Mouse (Mus musculus) heart, embryonic 12.5 days (tissue): ENCODE measurements around the gene Fap. TPM values are rescaled to one million over a fixed set of nuclear protein-coding genes. Genes with fewer than 3 reads are reported as not detected.

Experiments used
- ATAC-seq: fragments of 200-750 bp; cut with Nextera tagmentation; 2 replicates; pipeline ENCODE4 v1.8.0; 2017; ENCODE audit warnings: moderate TSS enrichment, moderate library complexity; ENCODE audit not compliant: insufficient number of reproducible peaks, low FRiP score
- H3K27ac ChIP-seq: fragments of 300-500 bp; sonication (generic); 2 replicates; pipeline ENCODE4 v1.5.1; 2016; ENCODE audit warnings: mild to moderate bottlenecking, moderate library complexity; ENCODE audit not compliant: poor library complexity, severe bottlenecking
- H3K27me3 ChIP-seq: fragments of 300-500 bp; sonication (generic); replicated peaks from 2 replicates; pipeline ENCODE4 v1.6.1; 2016; ENCODE audit warnings: mild to moderate bottlenecking, moderate library complexity
- H3K36me3 ChIP-seq: fragments of 300-500 bp; sonication (generic); 2 replicates; pipeline ENCODE4 v1.6.1; 2016; ENCODE audit warnings: mild to moderate bottlenecking, moderate library complexity
- H3K4me1 ChIP-seq: fragments of 300-500 bp; sonication (generic); replicated peaks from 2 replicates; pipeline ENCODE4 v1.6.1; 2016; ENCODE audit warnings: mild to moderate bottlenecking
- H3K4me2 ChIP-seq: fragments of 300-500 bp; sonication (generic); 2 replicates; pipeline ENCODE4 v1.6.1; 2016; ENCODE audit warnings: mild to moderate bottlenecking, moderate library complexity
- H3K4me3 ChIP-seq: fragments of 300-500 bp; sonication (generic); 2 replicates; pipeline ENCODE4 v1.5.1; 2016; ENCODE audit warnings: mild to moderate bottlenecking
- H3K9ac ChIP-seq: fragments of 300-500 bp; sonication (generic); 2 replicates; pipeline ENCODE4 v1.6.1; 2016; ENCODE audit warnings: mild to moderate bottlenecking, moderate library complexity
- H3K9me3 ChIP-seq: fragments of 300-500 bp; sonication (generic); replicated peaks from 2 replicates; pipeline ENCODE4 v1.6.1; 2016; ENCODE audit warnings: mild to moderate bottlenecking, moderate library complexity
- WGBS: fragments of 180-500 bp; shearing (Covaris S2); methylation state at CpG from one replicate; pipeline ENCODE4 v1.1.7; 2016; 5-methylcytosine and 5-hydroxymethylcytosine counted together
- polyA plus RNA-seq: library from polyadenylated mRNA; unstranded; fragments of >200 nt; fragmentation: Nextera tagmentation; extraction: Ambion mirVana; gene quantifications from 2 replicates; pipeline ENCODE4 v1.2.1, GENCODE M21; 2016

Gene Fap
- polyA plus RNA-seq, 1 experiment from 2014 or later = 0.34 TPM

DNA sequence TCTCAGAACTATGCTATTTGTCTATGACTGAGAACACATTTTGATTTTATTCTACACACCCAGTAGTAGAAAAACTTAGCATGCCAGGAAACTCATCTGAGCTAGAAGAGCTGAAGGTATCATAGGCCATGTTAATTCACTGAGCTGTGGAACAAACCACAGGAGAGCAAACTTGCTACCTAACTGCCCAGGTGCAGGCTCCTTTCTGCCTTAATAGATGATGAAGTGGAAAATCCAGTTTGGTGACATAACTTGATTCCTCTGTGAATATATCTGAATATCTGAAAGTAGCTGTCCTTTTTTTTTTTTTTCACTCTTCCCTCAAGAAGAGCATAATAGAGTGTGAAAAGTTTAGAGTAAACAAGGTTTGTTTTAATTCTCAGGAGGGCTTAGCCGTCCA lies 42.8 kb downstream of the Fap start:
- ATAC-seq = no peak
- no peaks in the 10 kb centered on the region for H3K36me3 ChIP-seq
- no peak overlapping the region for H3K27ac ChIP-seq
- no peaks in the 10 kb centered on the region for H3K27me3 ChIP-seq
- H3K4me3 ChIP-seq = no peak overlapping the region
- no peak overlapping the region for H3K4me2 ChIP-seq
- H3K4me1 ChIP-seq = no peaks in the 10 kb centered on the region
- H3K9me3 ChIP-seq = no peaks in the 10 kb centered on the region
- no peak overlapping the region for H3K9ac ChIP-seq
- 64% methylated on average over 1 of the region's 1 CpGs for WGBS

DNA sequence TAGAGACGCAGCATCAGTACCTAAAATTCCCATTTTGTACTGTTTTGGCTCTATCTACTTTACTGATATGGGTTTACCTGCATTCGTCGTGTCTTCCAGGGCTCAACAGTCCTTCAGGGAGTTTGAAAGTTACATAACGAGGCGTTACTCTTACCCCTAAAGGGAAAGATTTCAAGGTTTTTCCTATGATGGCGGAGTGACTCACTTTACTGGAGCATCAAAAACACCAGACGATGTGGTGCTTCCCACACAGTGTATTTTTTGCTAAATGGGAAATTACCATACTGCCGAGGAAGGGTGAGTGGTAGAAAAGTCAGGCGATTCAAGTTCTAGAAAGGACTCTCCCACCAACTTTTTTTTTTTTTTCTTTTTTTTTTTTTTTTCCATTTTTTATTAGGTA lies 47.5 kb downstream of the Fap start:
- 88% methylated on average over 9 of the region's 9 CpGs for WGBS
- ATAC-seq = no peak
- no peaks in the 10 kb centered on the region for H3K27me3 ChIP-seq
- no peaks in the 10 kb centered on the region for H3K9me3 ChIP-seq
- no peak overlapping the region for H3K4me2 ChIP-seq
- no peak overlapping the region for H3K27ac ChIP-seq
- H3K4me1 ChIP-seq = no peaks in the 10 kb centered on the region
- no peaks in the 10 kb centered on the region for H3K36me3 ChIP-seq
- H3K4me3 ChIP-seq = no peak overlapping the region
- H3K9ac ChIP-seq = no peak overlapping the region

DNA sequence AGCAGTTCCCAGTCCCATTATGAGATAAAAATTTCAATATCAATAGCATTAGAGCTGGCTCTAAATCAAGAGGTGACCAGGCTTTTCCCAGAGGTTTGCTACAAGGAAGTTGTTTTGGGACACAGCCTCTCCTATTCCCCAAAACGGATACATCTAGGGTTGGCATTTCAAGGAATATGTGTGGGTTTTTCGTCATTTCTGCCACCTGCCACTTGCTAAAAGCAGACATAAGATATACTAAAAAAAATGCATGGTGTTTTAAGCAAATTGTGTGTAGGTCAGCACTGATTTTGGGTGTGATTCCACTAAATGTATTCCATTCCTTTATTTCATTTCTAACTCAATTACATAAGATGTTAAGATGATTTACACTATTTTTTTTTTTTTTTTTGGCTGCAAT lies 56.1 kb downstream of the Fap start:
- no peaks in the 10 kb centered on the region for H3K27me3 ChIP-seq
- H3K9me3 ChIP-seq = no peaks in the 10 kb centered on the region
- no peak overlapping the region for H3K4me3 ChIP-seq
- H3K36me3 ChIP-seq = no peaks in the 10 kb centered on the region
- no peak overlapping the region for H3K27ac ChIP-seq
- H3K4me1 ChIP-seq = no peaks in the 10 kb centered on the region
- no peak for ATAC-seq
- no peak overlapping the region for H3K9ac ChIP-seq
- 68% methylated on average over 2 of the region's 2 CpGs for WGBS
- no peak overlapping the region for H3K4me2 ChIP-seq

DNA sequence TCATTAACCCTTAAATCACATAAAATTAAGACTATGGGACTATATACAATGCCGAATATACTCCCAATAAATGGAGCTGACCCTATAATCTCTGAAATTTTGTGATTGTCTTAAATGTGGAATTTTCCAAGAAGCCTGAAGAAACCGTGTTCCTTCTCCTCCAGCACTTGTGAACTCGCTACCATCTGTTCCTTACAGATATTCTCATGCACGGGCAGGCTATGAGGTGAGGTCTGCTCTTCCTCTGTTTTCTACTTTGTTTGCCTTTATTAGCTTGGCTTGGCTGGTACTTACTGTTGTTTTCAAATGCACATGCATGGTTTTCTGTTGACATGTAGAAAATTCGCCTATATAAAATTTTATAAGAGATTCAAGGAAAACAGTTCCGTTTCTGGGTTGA lies 59.4 kb downstream of the Fap start:
- Histone ChIP-seq H3K9me3 (no peaks in the 10 kb centered on the region), H3K9ac (no peak overlapping the region), H3K4me2 (no peak overlapping the region), H3K4me1 (no peaks in the 10 kb centered on the region), H3K27me3 (no peaks in the 10 kb centered on the region), H3K36me3 (no peaks in the 10 kb centered on the region), H3K27ac (no peak overlapping the region), H3K4me3 (no peak overlapping the region)
- no peak for ATAC-seq
- WGBS = 76% methylated on average over 6 of the region's 6 CpGs

DNA sequence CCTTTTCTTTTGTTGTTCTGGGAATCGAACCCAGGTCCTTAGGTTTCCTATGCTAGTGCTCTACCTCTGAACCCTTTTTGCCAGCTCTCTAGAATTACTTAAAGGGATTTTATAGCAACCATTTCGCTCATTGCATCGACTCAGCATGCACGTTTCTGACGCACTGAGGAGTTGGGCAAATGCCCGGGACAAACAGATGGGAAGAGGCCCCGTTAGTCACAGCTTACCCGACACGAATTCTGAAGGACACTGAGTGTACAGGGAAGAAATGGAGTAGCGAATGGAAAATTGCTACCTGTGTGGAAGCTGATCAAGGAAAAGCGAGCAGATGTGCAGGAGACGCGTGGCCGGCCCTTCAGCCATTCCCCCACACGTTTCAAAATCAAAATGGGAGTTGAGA lies 60.4 kb downstream of the Fap start:
- H3K27me3 ChIP-seq = no peaks in the 10 kb centered on the region
- H3K4me1 ChIP-seq = no peaks in the 10 kb centered on the region
- H3K36me3 ChIP-seq = no peaks in the 10 kb centered on the region
- H3K4me3 ChIP-seq = no peak overlapping the region
- H3K27ac ChIP-seq = no peak overlapping the region
- no peak overlapping the region for H3K9ac ChIP-seq
- ATAC-seq = no peak
- H3K9me3 ChIP-seq = no peaks in the 10 kb centered on the region
- WGBS = 87% methylated on average over 15 of the region's 15 CpGs
- H3K4me2 ChIP-seq = no peak overlapping the region

DNA sequence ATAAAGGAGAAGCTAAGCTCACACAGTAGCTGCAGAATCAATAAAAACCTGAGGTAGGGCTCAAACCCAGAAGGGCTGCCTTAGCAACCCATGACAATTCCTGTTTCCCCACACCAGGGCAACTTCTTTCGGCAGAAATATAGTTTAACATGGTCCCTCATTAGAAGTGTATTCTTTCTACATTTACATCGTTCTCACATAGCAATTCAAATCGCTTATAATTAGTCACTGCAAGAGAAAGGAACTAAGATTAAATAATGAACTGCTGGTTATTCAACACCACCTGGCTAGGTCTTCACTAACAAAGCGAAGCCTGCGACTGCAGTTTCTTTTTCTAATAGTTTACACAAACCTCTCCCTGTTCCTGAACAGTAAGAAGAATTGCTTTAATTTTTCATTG lies 66.7 kb downstream of the Fap start:
- WGBS = 91% methylated on average over 5 of the region's 5 CpGs
- Histone ChIP-seq H3K4me2 (no peak overlapping the region), H3K27ac (no peak overlapping the region), H3K9me3 (no peaks in the 10 kb centered on the region), H3K4me3 (no peak overlapping the region), H3K4me1 (no peaks in the 10 kb centered on the region), H3K27me3 (no peaks in the 10 kb centered on the region), H3K36me3 (no peaks in the 10 kb centered on the region), H3K9ac (no peak overlapping the region)
- no peak for ATAC-seq

DNA sequence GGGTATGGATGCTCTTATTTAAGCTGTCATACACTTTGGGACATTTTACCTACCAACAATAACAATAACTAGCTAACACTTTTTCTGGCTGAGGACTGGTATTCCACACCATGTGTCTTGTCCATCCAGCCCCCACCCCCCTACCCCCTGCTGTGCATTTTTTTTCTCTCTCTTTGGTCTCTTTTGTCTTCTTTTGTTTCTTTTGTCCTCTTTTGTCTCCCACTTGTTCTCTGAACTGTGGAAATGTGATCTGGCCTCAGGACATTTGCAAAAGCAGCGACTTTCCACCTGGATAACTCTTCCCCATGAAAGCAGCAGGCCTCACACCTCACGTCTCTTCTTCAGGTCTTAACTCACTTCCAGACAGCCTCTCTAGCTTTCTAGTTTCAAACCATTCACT lies 67.4 kb downstream of the Fap start:
- Histone ChIP-seq H3K27ac (no peak overlapping the region), H3K4me3 (no peak overlapping the region), H3K36me3 (no peaks in the 10 kb centered on the region), H3K9me3 (no peaks in the 10 kb centered on the region), H3K9ac (no peak overlapping the region), H3K4me2 (no peak overlapping the region), H3K27me3 (no peaks in the 10 kb centered on the region), H3K4me1 (no peaks in the 10 kb centered on the region)
- 65% methylated on average over 2 of the region's 2 CpGs for WGBS
- ATAC-seq = no peak

DNA sequence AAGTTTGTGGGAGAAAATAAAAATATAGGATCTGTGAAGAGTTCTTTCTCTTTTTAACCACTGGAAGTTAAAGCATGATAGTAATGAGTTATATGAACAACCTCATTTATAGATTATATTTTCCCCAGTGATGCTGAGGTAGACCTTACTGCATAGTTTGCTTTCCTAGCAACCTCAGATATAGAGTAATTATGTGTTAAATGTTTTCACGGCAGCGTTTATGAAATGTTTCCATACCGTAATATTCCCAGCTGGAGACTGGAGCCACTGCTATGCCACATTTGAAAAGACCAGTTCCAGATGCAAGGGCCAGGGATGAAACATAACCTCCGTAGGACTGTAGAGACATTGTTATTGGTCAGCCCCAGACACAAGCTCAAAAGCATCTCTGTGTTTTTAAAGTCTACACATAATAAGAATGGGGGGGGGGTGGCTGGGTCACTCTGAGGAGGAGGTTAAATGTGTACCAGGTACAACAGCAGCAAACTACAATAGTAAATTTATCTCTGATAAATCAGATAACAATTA lies 69.5 kb downstream of the Fap start:
- H3K4me2 ChIP-seq = no peak overlapping the region
- no peak overlapping the region for H3K9ac ChIP-seq
- no peaks in the 10 kb centered on the region for H3K9me3 ChIP-seq
- no peak overlapping the region for H3K4me3 ChIP-seq
- no peak overlapping the region for H3K27ac ChIP-seq
- no peaks in the 10 kb centered on the region for H3K4me1 ChIP-seq
- H3K27me3 ChIP-seq = no peaks in the 10 kb centered on the region
- no peak for ATAC-seq
- 84% methylated on average over 4 of the region's 4 CpGs for WGBS
- no peaks in the 10 kb centered on the region for H3K36me3 ChIP-seq

DNA sequence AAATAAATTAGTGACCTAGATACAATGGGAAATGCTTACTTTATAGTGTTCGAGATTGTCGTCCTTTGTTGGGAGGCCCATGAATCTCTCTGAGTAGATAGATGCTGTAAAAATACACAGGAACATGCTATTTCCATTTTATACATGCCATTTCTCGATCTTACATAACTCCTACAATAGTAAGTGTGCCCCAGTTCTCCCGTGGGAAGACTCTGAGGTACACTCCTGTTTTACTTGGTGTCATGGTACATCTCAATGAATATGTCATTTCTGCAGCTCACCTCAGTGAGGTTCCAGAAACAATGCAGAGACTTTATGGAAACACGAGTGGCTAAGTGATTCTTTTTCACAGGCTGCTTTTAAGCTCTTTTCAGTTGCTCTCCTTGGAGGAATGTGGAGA lies 70.5 kb downstream of the Fap start:
- no peaks in the 10 kb centered on the region for H3K4me1 ChIP-seq
- H3K27me3 ChIP-seq = no peaks in the 10 kb centered on the region
- ATAC-seq = no peak
- H3K4me3 ChIP-seq = no peak overlapping the region
- no peak overlapping the region for H3K4me2 ChIP-seq
- no peaks in the 10 kb centered on the region for H3K36me3 ChIP-seq
- H3K9me3 ChIP-seq = no peaks in the 10 kb centered on the region
- H3K27ac ChIP-seq = no peak overlapping the region
- no peak overlapping the region for H3K9ac ChIP-seq
- WGBS = 77% methylated on average over 5 of the region's 5 CpGs

DNA sequence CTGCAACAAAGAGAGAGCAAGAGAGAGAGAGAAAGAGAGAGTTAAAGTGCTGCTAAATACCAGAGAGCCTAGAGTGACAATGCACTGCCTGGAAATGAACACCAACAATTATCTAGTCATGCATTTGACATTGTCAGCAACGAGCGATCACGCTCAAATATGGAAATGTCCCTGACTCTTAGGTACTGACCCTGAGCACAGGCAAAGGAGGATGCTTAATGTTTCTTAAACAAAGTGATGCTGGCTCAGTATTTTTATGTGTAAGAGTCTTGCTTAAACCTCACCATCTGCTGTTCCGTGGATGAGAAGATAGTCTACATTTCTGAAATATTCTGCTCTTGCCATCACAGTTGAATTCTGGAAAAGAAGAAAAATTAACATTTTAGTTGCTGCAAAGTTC lies 71.4 kb downstream of the Fap start:
- no peak overlapping the region for H3K4me3 ChIP-seq
- H3K36me3 ChIP-seq = no peaks in the 10 kb centered on the region
- no peak overlapping the region for H3K27ac ChIP-seq
- no peaks in the 10 kb centered on the region for H3K4me1 ChIP-seq
- no peak overlapping the region for H3K9ac ChIP-seq
- H3K9me3 ChIP-seq = no peaks in the 10 kb centered on the region
- H3K4me2 ChIP-seq = no peak overlapping the region
- ATAC-seq = no peak
- H3K27me3 ChIP-seq = no peaks in the 10 kb centered on the region
- WGBS = 79% methylated on average over 4 of the region's 4 CpGs

DNA sequence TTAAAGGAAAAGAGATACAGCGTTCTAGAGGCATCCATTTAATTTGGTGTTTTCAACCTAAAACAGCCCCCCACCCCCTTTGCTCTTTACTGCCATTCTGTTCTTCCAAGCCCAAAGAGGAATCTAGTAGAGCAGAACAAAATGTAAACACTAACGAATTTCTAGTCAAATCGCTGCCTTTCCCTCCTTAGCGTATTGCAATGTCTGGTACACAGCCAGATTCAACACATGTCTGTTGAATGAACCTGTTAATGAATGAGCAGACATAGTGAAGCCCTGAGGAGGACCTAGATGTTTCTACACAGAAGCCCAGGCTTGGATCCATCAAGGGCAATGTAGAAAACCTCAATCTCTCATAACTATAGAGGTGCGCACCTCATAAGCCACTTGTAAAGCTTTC lies 75.1 kb downstream of the Fap start:
- Histone ChIP-seq H3K36me3 (no peaks in the 10 kb centered on the region), H3K4me1 (no peaks in the 10 kb centered on the region), H3K4me2 (no peak overlapping the region), H3K27ac (no peak overlapping the region), H3K9ac (no peak overlapping the region), H3K9me3 (no peaks in the 10 kb centered on the region), H3K4me3 (no peak overlapping the region), H3K27me3 (no peaks in the 10 kb centered on the region)
- WGBS = 80% methylated on average over 5 of the region's 5 CpGs
- ATAC-seq = no peak

DNA sequence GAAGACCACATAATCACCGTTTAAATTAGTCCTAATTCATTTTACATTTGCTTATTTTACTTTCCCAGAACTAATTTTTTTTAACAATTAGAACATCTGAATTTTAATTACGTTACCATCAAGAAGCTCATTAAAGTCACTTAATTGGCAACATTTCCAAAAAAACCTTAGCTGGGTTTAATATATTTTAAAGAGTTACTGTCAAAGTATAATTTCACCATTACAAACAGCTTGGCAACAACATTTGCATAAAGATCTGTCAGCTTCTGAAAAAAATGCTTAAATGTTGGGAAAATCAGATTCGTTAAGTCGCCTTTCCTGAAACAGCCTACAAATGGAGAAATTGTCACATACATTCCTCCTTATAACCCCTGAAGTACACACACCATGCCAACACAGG lies 75.8 kb downstream of the Fap start:
- WGBS = 83% methylated on average over 4 of the region's 4 CpGs
- Histone ChIP-seq H3K4me3 (no peak overlapping the region), H3K4me1 (no peaks in the 10 kb centered on the region), H3K4me2 (no peak overlapping the region), H3K27ac (no peak overlapping the region), H3K9me3 (no peaks in the 10 kb centered on the region), H3K27me3 (no peaks in the 10 kb centered on the region), H3K9ac (no peak overlapping the region), H3K36me3 (no peaks in the 10 kb centered on the region)
- ATAC-seq = no peak
